Mouse (Mus musculus) right cerebral cortex, postnatal 36 days (tissue): ENCODE measurements around the gene Ifi47.
"Not testable (repeated sequence)": the region's sequence is repeated elsewhere in the genome, so short reads cannot be mapped to it uniquely, and the experiment has no call there.

ENCODE experiments used
- DNase-seq, 2 experiments: peaks; one replicate each; pipeline ENCODE4 v3.0.0; 2022; ENCODE audit warnings: low spot score in 2 of 2, mixed read lengths in 1 of 2

Gene Ifi47

GRCm38 (mm10) chr11:49076001-49076757 lies at the start of gene Ifi47:
TSS of gene Ifi47 (plus strand) at chr11:49076587.
- not testable (repeated sequence) for DNase-seq

- not testable (repeated sequence) for DNase-seq
Measured at GRCm38 (mm10) chr11:49050064-49050463, 26.3 kb upstream of the Ifi47 start.

DNA sequence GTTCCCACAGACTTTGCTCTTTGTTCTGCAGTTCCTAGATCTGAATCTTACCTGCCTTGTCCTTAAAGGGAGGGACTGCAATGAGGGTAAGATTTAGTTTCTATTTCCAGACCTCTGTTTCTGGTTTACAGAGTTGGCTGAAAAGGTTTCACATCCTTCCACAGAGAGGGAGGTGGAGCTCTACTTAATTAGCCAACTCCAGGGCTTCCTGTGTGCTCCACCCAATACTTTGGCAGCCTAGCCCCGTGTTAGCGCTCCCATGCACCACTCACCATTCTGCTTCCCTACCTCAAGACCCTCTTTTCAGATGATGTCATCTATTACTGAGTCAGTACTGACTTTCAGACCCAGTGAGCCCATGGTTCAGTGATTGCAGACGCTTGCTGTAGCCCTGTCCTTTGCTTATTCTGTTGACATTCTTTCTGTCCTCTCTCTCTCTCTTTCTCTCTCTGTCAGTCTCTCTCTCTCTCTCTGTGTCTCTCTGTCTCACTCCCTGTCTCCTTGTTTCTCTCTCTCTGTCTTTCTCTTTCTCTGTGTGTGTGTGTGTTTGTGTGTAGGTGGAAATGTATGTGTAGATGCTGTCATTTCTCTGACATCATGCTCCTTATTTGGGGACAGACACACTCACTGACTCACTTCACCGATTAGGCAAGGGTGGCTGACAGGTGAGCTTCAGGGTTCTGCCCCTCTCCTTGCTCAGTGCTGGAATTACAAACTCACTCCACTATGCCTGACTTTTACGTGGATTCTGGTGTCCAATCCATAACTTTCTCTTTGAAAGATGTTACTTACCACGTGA lies 25.1 kb upstream of the Ifi47 start, which contains the start of gene 9930111J21Rik2:
TSS of gene 9930111J21Rik2 (minus strand) at position 150 of the 799 bp plus-strand sequence.
- not testable (repeated sequence) for DNase-seq

DNA sequence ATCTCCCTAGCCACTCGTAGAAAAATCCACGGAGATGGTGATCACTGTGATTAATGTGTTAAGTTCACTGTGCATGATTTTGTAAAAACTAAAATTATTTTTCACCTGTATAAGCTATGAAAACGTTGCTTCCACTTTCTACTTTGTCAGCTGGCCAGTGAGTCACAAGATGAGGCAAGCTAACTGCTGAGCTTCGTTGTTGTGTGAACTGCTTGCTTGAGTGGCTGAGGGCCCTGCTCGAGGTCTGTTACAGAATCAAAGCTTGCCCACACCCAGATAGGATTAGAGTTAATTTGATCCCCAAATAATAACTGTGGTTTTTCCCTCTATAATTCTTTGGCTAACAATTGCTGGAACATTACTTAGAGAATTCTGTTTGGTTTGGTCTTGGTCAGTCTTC lies 24.5 kb upstream of the Ifi47 start:
- DNase-seq = not testable (repeated sequence)

DNA sequence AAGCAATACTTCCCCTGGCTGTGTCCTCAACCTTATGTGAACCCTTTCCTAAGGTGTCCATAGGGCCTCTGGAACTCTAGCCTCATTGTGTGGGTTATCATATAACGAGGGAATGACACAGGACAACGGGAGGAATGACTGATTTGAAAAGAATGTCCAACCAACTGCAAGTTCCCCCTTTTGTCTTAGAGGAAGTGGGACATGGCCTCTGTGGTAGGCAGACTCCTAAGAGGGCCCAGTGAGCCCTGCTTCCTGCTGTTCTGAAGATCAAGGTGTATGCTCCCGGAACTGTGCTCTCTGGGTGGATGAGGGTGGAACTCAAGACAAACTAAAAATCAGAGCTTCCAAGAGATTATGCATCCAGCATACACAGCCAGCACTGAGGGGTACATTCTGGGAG lies 16.3 kb upstream of the Ifi47 start:
- DNase-seq = not testable (repeated sequence)

DNA sequence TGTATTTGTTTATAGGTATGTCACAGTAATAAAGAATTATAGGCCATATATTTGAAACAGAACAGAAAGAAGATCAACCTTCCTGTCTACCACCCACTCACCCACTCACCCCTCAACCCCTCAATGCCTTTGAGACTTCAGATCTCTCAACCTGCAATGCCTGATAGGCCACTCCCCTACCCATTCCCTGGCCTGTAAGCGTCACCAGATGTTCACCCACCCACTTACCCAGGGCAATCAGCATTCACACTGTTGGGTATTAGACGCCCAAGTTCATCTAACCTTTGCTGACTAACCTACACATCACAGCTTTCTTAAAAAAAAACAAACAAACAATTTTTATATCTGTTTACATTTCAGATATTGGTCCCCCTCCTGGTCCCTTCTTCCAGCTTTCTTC lies 14.5 kb upstream of the Ifi47 start:
- DNase-seq = not testable (repeated sequence)

GRCm38 (mm10) chr11:49063713-49064469 lies 12.5 kb upstream of the Ifi47 start, which contains the start of gene Tgtp2:
TSS of gene Tgtp2 (minus strand) at chr11:49064206.
- DNase-seq = not testable (repeated sequence)

DNA sequence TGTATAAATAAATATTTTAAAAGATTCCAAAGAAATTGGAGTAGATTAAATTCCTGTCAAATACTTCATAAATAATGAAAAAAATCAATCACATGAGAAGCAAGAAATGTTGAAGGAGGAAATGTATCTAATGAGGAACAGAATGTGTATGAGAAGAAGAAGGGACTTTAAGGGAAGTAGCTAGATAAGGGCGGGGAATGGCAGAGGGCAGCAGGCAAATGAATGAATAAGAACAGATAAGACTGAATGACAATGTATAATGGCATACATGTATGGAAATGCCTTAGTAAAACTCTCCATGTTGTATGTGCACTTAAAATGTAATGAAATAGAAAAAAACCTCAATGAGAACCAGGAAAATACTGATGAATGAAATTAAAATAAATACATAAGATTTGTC lies 8.0 kb upstream of the Ifi47 start:
- no peak for DNase-seq

DNA sequence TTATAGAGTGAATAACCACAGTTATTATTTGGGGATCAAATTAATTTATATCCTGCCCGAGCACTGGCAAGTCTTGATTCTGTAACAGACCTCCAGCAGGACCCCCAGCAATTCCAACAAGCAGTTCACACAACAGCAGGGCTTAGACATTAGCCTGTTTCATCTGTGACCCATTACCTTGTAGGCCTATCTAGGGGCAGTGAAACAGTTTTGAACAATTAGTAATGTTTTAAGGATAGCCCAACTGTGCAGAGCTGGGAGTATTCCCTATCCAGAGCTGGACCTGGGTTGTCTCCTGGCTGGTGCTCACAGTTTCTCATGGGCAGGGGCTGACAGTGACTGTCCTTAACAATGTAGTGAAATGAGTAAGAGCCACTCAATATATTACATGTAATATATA lies 625 bp downstream of the Ifi47 start:
- DNase-seq = no peak

- DNase-seq = no peak
Measured at GRCm38 (mm10) chr11:49078719-49079118, 2.3 kb downstream of the Ifi47 start.

GRCm38 (mm10) chr11:49080636-49081035 lies 4.2 kb downstream of the Ifi47 start:
- DNase-seq = no peak

DNA sequence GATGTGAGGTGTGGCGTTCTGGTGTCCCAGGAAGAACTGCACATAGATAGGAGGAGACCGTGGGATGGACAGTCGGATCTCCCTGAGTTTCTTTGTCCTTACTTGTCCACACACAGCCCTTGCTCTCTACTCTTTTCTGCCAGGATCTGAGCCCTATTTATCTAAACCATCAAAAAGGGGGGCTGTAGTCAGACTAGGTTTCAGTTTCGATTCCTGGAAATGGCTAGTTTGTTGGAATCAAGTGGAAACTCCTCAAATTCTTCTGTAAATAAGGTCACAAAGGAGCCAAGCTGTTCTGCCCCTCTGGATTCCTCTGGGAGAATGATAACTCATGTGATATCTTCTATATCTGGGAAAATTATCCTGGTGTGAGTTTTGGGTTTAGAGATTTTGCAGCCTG lies 5.0 kb downstream of the Ifi47 start:
- no peak for DNase-seq

- no peak for DNase-seq
Measured at GRCm38 (mm10) chr11:49081886-49082285, 5.5 kb downstream of the Ifi47 start.

- DNase-seq = peak; percentile 26 to 29
Measured at GRCm38 (mm10) chr11:49083146-49083545, 6.8 kb downstream of the Ifi47 start.

DNA sequence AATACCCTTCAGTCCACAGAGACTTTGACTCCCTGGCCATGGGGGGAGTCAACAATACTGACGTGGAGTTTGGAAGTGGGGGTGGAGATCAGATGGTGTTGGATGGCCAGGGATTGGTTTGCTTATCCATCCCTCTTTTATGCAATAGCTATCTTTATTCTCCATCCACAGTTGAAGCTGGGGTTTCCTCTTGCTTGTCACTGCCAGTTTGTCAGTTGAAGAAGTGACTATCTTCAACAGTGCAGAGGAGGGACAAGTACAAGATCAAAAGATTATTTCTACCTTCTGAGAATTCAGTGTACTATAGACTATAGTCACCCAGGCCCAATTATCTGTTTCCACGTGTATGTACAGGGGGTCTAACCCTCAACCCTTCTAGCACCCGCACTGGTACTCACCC lies 7.4 kb downstream of the Ifi47 start:
- no peak for DNase-seq

DNA sequence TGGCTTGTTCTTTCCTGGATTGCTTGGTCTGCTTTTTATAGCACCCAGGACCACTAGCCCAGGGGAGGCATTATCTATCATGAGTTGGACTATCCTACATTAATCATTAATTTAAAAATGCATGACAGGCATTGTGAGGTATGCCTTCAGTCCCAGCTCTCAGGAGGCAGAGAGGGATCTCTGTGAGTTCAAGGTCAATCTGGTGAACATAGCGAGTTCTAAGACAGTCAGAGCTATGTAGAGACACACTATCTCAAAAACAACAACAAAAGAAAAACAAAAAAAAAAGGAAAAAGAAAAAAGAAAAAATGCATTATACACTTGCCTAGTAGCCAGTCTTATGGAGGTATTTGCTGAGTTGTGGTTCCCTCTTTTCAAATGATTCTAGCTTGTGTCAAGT lies 8.0 kb downstream of the Ifi47 start:
- DNase-seq = no peak

DNA sequence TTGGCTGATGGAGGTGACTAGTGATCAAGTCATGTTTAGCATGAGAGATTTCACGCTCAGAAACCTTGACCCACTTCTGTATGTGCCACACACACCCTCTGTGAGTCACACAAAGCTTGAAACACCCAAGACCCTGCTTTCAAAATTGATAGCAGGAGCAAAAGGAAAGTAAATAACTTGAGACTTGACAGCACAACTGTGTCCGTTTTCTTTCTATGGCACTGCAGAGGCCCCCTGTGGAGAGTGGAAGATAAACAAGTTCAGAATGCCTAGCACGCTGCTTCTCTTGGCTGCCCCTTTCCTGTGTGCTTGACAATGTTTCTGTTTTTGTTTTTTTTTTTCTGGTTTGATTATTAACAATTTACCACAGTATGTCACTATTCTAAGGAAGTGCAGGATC lies 8.5 kb downstream of the Ifi47 start:
- no peak for DNase-seq

DNA sequence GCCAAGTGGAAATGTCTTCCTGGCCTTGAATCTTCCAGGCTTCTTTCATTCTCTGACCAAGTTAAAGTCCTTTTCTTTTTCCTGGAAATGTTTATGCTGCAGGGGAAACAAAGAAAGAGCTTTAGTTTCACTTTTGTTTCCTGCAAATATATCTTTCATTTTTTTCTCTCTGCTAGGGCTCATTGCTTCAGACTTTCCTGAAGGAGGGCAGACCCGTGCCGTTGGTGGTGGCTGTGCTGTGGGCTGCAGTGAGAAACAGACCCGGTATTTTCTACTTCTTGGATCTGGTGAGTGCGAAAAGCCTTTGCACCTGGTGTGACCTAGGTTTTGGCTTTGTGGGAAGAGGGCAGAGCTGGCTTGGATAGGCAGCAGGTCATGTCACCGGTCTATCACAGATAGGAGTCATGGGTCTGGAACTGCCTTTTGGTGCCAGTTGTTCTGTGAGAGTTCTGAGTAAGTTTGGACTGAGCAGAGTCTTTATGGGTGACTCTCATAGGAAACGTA lies 10.5 kb downstream of the Ifi47 start:
- no peak for DNase-seq

GRCm38 (mm10) chr11:49087830-49088616 lies 11.6 kb downstream of the Ifi47 start:
- no peak for DNase-seq

DNA sequence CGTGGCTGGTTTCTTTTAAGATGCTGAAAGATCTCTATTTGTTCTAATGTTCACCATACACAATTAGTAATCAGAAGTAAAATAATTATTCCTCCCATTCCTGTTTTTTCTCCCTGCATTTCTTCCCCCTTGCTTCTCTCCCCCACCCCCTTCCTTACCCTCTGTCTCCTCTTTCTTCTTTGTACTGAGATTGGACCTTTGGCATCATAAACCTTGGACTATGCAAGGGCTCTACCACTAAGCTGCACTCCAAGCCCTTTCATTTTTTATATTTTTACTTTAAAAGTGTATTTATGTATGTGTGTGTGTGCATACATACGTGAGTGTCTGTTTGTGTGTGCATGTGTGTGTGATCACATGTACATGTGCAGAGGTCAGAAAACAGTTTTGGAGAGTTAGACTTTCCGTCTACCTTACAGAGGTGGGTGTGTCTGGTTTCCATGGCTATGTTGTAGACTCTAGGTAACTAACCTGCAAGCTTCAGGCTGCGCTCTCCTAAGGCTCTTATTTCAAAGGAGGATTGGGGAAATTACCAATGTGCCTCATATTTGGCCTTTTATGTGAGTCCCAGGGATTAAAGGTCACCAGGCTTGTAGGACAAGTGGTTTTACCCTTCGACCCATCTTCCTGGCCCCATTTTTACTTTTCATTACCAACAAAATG lies 12.7 kb downstream of the Ifi47 start:
- no peak for DNase-seq
